Comparison of ENCODE assay signal across 11 mouse cellular contexts in the genomic region with DNA sequence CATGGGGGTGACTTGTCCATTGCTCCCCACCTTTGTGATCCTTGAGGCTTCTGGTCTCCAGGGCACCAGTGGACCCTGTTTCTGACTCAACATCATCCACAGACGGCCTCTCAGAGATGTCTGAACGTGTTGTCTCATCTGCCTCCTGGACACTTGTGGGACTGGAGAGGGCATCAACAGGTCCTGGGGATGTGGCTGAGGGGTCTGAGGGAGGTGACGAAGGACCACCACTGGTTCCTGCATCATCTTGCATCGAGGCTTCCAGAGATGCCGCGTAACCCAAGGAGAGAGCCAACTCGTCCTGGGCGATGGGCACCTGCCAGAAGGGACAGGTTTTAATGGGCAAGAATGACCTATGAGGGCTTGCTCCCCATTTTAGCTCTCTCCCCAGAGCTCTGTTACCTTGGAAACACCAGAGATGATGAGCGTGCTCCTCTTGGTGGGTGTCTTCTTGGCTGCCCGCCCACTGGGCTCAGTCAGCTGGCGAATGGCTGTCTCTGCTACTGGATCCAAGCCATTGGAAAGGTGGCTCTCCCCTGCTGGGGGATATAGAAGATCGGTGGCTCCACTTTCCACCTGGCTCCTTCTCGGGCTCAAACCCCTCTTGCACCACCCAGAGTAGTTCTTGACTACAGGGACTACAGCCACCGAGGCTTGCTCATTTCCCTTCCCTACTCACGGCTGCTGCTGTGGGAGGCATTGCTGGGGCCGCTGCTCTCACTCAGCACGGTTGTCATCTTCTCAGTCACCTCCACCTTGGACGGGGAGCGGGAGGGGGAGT. TPM values are rescaled to one million over a fixed set of nuclear protein-coding genes. Genes with fewer than 3 reads are reported as not detected.
DNase-seq lines count a peak whose midpoint lies in the region; ATAC-seq lines count a peak whose summit lies in the region.
"Had no signal": no experiment of that assay in that cellular context is flagged by ENCODE, and none has a peak within 500 bp of the region (broad histone marks: within the 10 kb centered on the region; RNA-seq: fewer than 3 reads in every experiment).

No protein-coding gene starts in this region.

- peak; percentile 90 for DNase-seq in heart, adult 11 months
- no peak for DNase-seq in heart, postnatal 14 days
- DNase-seq in frontal cortex, postnatal 36 days (ENCODE audit: low spot score in 2 of 2): peak; percentile 75 to 86
- DNase-seq in left cerebral cortex, adult 8-10 months (ENCODE audit: low spot score in 2 of 2): peak; percentile 58 to 84
- DNase-seq in right cerebral cortex, postnatal 4 days: peak; percentile 55
- DNase-seq in kidney, postnatal 4 days: no peak
- DNase-seq in adrenal gland, postnatal 4 days (ENCODE audit: low spot score in 2 of 2): no peak
- DNase-seq: heart, adult 2 months; kidney, postnatal 25 days; liver, postnatal 0 days had no signal

- intact Hi-C loops in heart, postnatal 14 days (cut with DNase I): no loop called here

- ATAC-seq in megakaryocyte, adult 5-6 weeks (ENCODE audit: poor library complexity, severe bottlenecking): no peak
- ATAC-seq: liver, postnatal 0 days had no signal

RNA-seq across cellular contexts. Expression of gene C2cd2l, which starts 6.4 kb away (rescaled TPM):
- 10 to 100 TPM; 15.8 to 16.6 TPM for total RNA-seq in heart, postnatal 14 days (2021)
- total RNA-seq in left cerebral cortex, adult 8-10 months (2022): 100 to 1,000 TPM; 201 to 282 (median 245) TPM
- 12.0 and 16.4 TPM in 2 replicates for total RNA-seq in megakaryocyte, adult 5-6 weeks (2015)
- 11.0 and 13.4 TPM in 2 replicates for total RNA-seq in megakaryocyte, adult 5-6 weeks (2017)
- 10 to 100 TPM; 28.9 to 31.8 TPM for total RNA-seq in adrenal gland, postnatal 4 days (2021)

RNA-seq across cellular contexts. Expression of gene Hinfp, which starts 8.2 kb away (rescaled TPM):
- total RNA-seq in heart, postnatal 14 days (2021): 10 to 100 TPM; 11.0 to 11.4 TPM
- 10 to 100 TPM; 30.2 to 34.9 (median 33.3) TPM for total RNA-seq in left cerebral cortex, adult 8-10 months (2022)
- 12.3 and 18.4 TPM in 2 replicates for total RNA-seq in megakaryocyte, adult 5-6 weeks (2015)
- total RNA-seq in megakaryocyte, adult 5-6 weeks (2017): 13.1 and 15.3 TPM in 2 replicates
- 10 to 100 TPM; 33.4 to 34.5 TPM for total RNA-seq in adrenal gland, postnatal 4 days (2021)

RNA-seq across cellular contexts. Expression of gene Dpagt1, which starts 12.2 kb away (rescaled TPM):
- 10 to 100 TPM; 18.8 to 21.0 TPM for total RNA-seq in heart, postnatal 14 days (2021)
- total RNA-seq in left cerebral cortex, adult 8-10 months (2022): 10 to 100 TPM; 15.2 to 16.9 (median 16.5) TPM
- 37.7 and 39.4 TPM in 2 replicates for total RNA-seq in megakaryocyte, adult 5-6 weeks (2015)
- total RNA-seq in megakaryocyte, adult 5-6 weeks (2017): 15.2 and 17.4 TPM in 2 replicates
- total RNA-seq in adrenal gland, postnatal 4 days (2021): 10 to 100 TPM; 32.3 to 36.2 TPM

RNA-seq across cellular contexts. Expression of gene H2afx, which starts 20.8 kb away (rescaled TPM):
- 10 to 100 TPM; 21.6 to 35.0 TPM for total RNA-seq in heart, postnatal 14 days (2021)
- 10 to 100 TPM; 45.6 to 48.7 (median 47.8) TPM for total RNA-seq in left cerebral cortex, adult 8-10 months (2022)
- 136 and 144 TPM in 2 replicates for total RNA-seq in megakaryocyte, adult 5-6 weeks (2015)
- 239 and 262 TPM in 2 replicates for total RNA-seq in megakaryocyte, adult 5-6 weeks (2017)
- 100 to 1,000 TPM; 146 to 165 TPM for total RNA-seq in adrenal gland, postnatal 4 days (2021)

RNA-seq across cellular contexts. Expression of gene Abcg4, which starts 25.3 kb away (rescaled TPM):
- total RNA-seq in heart, postnatal 14 days (2021): under 1 TPM; 0.72 to 0.73 TPM
- 10 to 100 TPM; 57.0 to 65.5 (median 58.8) TPM for total RNA-seq in left cerebral cortex, adult 8-10 months (2022)
- total RNA-seq in megakaryocyte, adult 5-6 weeks (2015): 1.3 and 3.9 TPM in 2 replicates
- total RNA-seq in megakaryocyte, adult 5-6 weeks (2017): 1.1 and 1.7 TPM in 2 replicates
- 10 to 100 TPM; 38.1 to 57.0 TPM for total RNA-seq in adrenal gland, postnatal 4 days (2021)

Comparison
In these comparisons a context has a peak if more than half of its experiments do, and no peak if none do; other contexts are left out.
1. DNase-seq: peak in heart, adult 11 months (single experiment), frontal cortex, postnatal 36 days (2 of 2), left cerebral cortex, adult 8-10 months (2 of 2) and right cerebral cortex, postnatal 4 days (single experiment); none in heart, postnatal 14 days (0 of 2), kidney, postnatal 4 days (0 of 2) and adrenal gland, postnatal 4 days (0 of 2).
2. RNA of gene C2cd2l, which starts 6.4 kb away (total RNA-seq): 201 to 282 TPM in left cerebral cortex, adult 8-10 months; 28.9 to 31.8 TPM in adrenal gland, postnatal 4 days, 15.8 to 16.6 TPM in heart, postnatal 14 days and 11.0 to 16.4 TPM in megakaryocyte, adult 5-6 weeks; every median in the first group is over 4 times any median in the second.